Mouse (Mus musculus) embryonic fibroblast, embryonic 13.5 days (primary cell): ENCODE data around the gene Nectin2.

Experiments used
- CTCF ChIP-seq: IDR thresholded peaks from 2 replicates; pipeline ENCODE4 v1.5.1; 2011; ENCODE audit warnings: mild to moderate bottlenecking, control low read depth, low read length, moderate library complexity, borderline replicate concordance; ENCODE audit not compliant: insufficient read depth
- POLR2A ChIP-seq: IDR thresholded peaks from 2 replicates; pipeline ENCODE4 v1.6.1; 2011; ENCODE audit warnings: low read depth, mild to moderate bottlenecking, control low read depth, low read length, moderate library complexity

GRCm38 (mm10) chr7:19693421-19693820 lies 56.9 kb downstream of the Nectin2 start:
- no peak for TF ChIP-seq CTCF
- TF ChIP-seq POLR2A, result no peak
